Mouse (Mus musculus): Measurements from ENCODE around the gene Mllt1. TPM values are rescaled to one million over a fixed set of nuclear protein-coding genes. Genes with fewer than 3 reads are reported as not detected.

Mllt1 gene
- total and polyA plus RNA-seq, 3 experiments, result 17.1 to 40.4 (median 20.3) TPM

- H3K4me2 ChIP-seq (ENCODE audit: insufficient read depth, low read depth, poor library complexity, severe bottlenecking), result no peak overlapping the region
- H3K9me3 ChIP-seq (replicated peaks; ENCODE audit: low read length), result no peaks in the 10 kb centered on the region
- no peaks in the 10 kb centered on the region for H3K4me1 ChIP-seq (ENCODE audit: control insufficient read depth in 1 of 2, insufficient read depth in 2 of 2)
- TF ChIP-seq CHD1 (IDR thresholded peaks at IDR 0.05; ENCODE audit: low read depth, low read length) (no peak), CTCF (conservative IDR thresholded peaks at IDR 0.05 in 1 of 2, IDR thresholded peaks at IDR 0.05 in 1 of 2; ENCODE audit: low read depth in 2 of 2, low read length in 2 of 2) (no peak), USF2 (conservative IDR thresholded peaks at IDR 0.05; ENCODE audit: low read depth, low read length) (no peak), ZC3H11A (IDR thresholded peaks at IDR 0.05; ENCODE audit: low read depth, low read length) (no peak), PAX5 (IDR thresholded peaks at IDR 0.05; ENCODE audit: low read length) (no peak), GABPA (IDR thresholded peaks at IDR 0.05; ENCODE audit: insufficient replicate concordance, low read depth, low read length) (no peak), POLR2A (IDR thresholded peaks at IDR 0.05; ENCODE audit: low read depth, low read length) (no peak), ZNF384 (IDR thresholded peaks at IDR 0.05; ENCODE audit: low read depth, low read length) (no peak), KAT2A (IDR thresholded peaks at IDR 0.05; ENCODE audit: insufficient replicate concordance, low read length) (no peak)
- DNase-seq (ENCODE audit: extremely low read depth), result no peak
- no peaks in the 10 kb centered on the region for H3K79me2 ChIP-seq (replicated peaks; ENCODE audit: control insufficient read depth, extremely low read depth, insufficient read depth, poor library complexity, severe bottlenecking)
- in situ Hi-C loops (cut with MboI; ENCODE audit: low pct_ligation_motif_present, low pct_unique_long_range_greater_than_20kb, low sequenced_read_pairs), result no loop called here
- H3K27ac ChIP-seq (ENCODE audit: insufficient read depth, low read depth), result no peak overlapping the region; the same call in 1 of the 2 replicates
- no peak overlapping the region for H3K4me3 ChIP-seq (replicated peaks in 1 of 3; ENCODE audit: low read depth in 2 of 3, low read length in 2 of 3, poor library complexity in 1 of 3)
- peaks cover 47% of the 10 kb centered on the region for H3K27me3 ChIP-seq (replicated peaks)
- H3K36me3 ChIP-seq (replicated peaks in 1 of 2; ENCODE audit: control insufficient read depth in 1 of 2, insufficient read depth in 1 of 2, low read length in 1 of 2), result no peaks in the 10 kb centered on the region
- H3K9ac ChIP-seq (ENCODE audit: insufficient read depth, low read depth), result no peak overlapping the region
- dilution Hi-C loops (cut with MboI; ENCODE audit: extremely low pct_ligation_motif_present, extremely low pct_unique_long_range_greater_than_20kb, low sequenced_read_pairs), result no loop called here
Observed at GRCm38 (mm10) chr17:56970081-56970480, 34.9 kb upstream of the Mllt1 start.

- no peak overlapping the region for H3K4me2 ChIP-seq (ENCODE audit: insufficient read depth, low read depth, poor library complexity, severe bottlenecking)
- DNase-seq (ENCODE audit: extremely low read depth), result no peak
- no peak overlapping the region for H3K27ac ChIP-seq (ENCODE audit: insufficient read depth, low read depth)
- H3K27me3 ChIP-seq (replicated peaks), result peaks cover 46% of the 10 kb centered on the region
- no peak overlapping the region for H3K9ac ChIP-seq (ENCODE audit: insufficient read depth, low read depth)
- no peaks in the 10 kb centered on the region for H3K79me2 ChIP-seq (replicated peaks; ENCODE audit: control insufficient read depth, extremely low read depth, insufficient read depth, poor library complexity, severe bottlenecking)
- H3K9me3 ChIP-seq (replicated peaks; ENCODE audit: low read length), result no peaks in the 10 kb centered on the region
- no peaks in the 10 kb centered on the region for H3K36me3 ChIP-seq (replicated peaks in 1 of 2; ENCODE audit: control insufficient read depth in 1 of 2, insufficient read depth in 1 of 2, low read length in 1 of 2)
- dilution Hi-C loops (cut with MboI; ENCODE audit: extremely low pct_ligation_motif_present, extremely low pct_unique_long_range_greater_than_20kb, low sequenced_read_pairs) (no loop called here), in situ Hi-C loops (cut with MboI; ENCODE audit: low pct_ligation_motif_present, low pct_unique_long_range_greater_than_20kb, low sequenced_read_pairs) (no loop called here)
- TF ChIP-seq ZC3H11A (IDR thresholded peaks at IDR 0.05; ENCODE audit: low read depth, low read length) (no peak), POLR2A (IDR thresholded peaks at IDR 0.05; ENCODE audit: low read depth, low read length) (no peak), ZKSCAN1 (IDR thresholded peaks at IDR 0.05; ENCODE audit: borderline replicate concordance, low read depth, low read length) (no peak), MXI1 (IDR thresholded peaks at IDR 0.05; ENCODE audit: low read depth, low read length) (no peak), SMC3 (IDR thresholded peaks at IDR 0.05; ENCODE audit: low read depth, low read length) (no peak), ZMIZ1 (IDR thresholded peaks at IDR 0.05; ENCODE audit: low read depth, low read length) (no peak)
- H3K4me3 ChIP-seq (replicated peaks in 1 of 3; ENCODE audit: low read depth in 2 of 3, low read length in 2 of 3, poor library complexity in 1 of 3), result no peak overlapping the region
- H3K4me1 ChIP-seq (ENCODE audit: control insufficient read depth in 1 of 2, insufficient read depth in 2 of 2), result no peaks in the 10 kb centered on the region
Observed at GRCm38 (mm10) chr17:56969321-56969720, 34.1 kb upstream of the Mllt1 start.

GRCm38 (mm10) chr17:56963646-56964045, 28.4 kb upstream of the Mllt1 start:
- in situ Hi-C loops (cut with MboI; ENCODE audit: low pct_ligation_motif_present, low pct_unique_long_range_greater_than_20kb, low sequenced_read_pairs), result no loop called here
- no peak for TF ChIP-seq PAX5 (IDR thresholded peaks at IDR 0.05; ENCODE audit: low read length)
- no peak for TF ChIP-seq BHLHE40 (IDR thresholded peaks at IDR 0.05; ENCODE audit: low read depth, low read length)
- TF ChIP-seq ZMIZ1 (IDR thresholded peaks at IDR 0.05; ENCODE audit: low read depth, low read length), result no peak
- TF ChIP-seq MYC (IDR thresholded peaks at IDR 0.05; ENCODE audit: low read depth, low read length), result no peak
- TF ChIP-seq ZKSCAN1 (IDR thresholded peaks at IDR 0.05; ENCODE audit: borderline replicate concordance, low read depth, low read length), result no peak
- TF ChIP-seq CHD1 (IDR thresholded peaks at IDR 0.05; ENCODE audit: low read depth, low read length), result no peak
- no peak for TF ChIP-seq ZC3H11A (IDR thresholded peaks at IDR 0.05; ENCODE audit: low read depth, low read length)
- TF ChIP-seq MAZ (IDR thresholded peaks at IDR 0.05; ENCODE audit: low read depth, low read length), result no peak
- no peak for TF ChIP-seq MAFK (IDR thresholded peaks at IDR 0.05; ENCODE audit: insufficient replicate concordance, low read length)

More at GRCm38 (mm10) chr17:56963646-56964045, 28.4 kb upstream of the Mllt1 start:
- H3K79me2 ChIP-seq (replicated peaks; ENCODE audit: control insufficient read depth, extremely low read depth, insufficient read depth, poor library complexity, severe bottlenecking), result no peaks in the 10 kb centered on the region
- H3K36me3 ChIP-seq (replicated peaks in 1 of 2; ENCODE audit: control insufficient read depth in 1 of 2, insufficient read depth in 1 of 2, low read length in 1 of 2), result no peaks in the 10 kb centered on the region
- peaks cover 31% of the 10 kb centered on the region for H3K27me3 ChIP-seq (replicated peaks)
- H3K4me2 ChIP-seq (ENCODE audit: insufficient read depth, low read depth, poor library complexity, severe bottlenecking), result no peak overlapping the region
- H3K9ac ChIP-seq (ENCODE audit: insufficient read depth, low read depth), result no peak overlapping the region
- H3K4me3 ChIP-seq (replicated peaks in 1 of 3; ENCODE audit: low read depth in 2 of 3, low read length in 2 of 3, poor library complexity in 1 of 3), result no peak overlapping the region
- H3K4me1 ChIP-seq (ENCODE audit: control insufficient read depth in 1 of 2, insufficient read depth in 2 of 2), result peaks cover 3% of the 10 kb centered on the region in 2 experiments; a peak in 3 of 4 replicates
- no peak for DNase-seq (ENCODE audit: extremely low read depth)
- dilution Hi-C loops (cut with MboI; ENCODE audit: extremely low pct_ligation_motif_present, extremely low pct_unique_long_range_greater_than_20kb, low sequenced_read_pairs), result no loop called here
- no peak overlapping the region for H3K27ac ChIP-seq (ENCODE audit: insufficient read depth, low read depth)
- peaks cover 4% of the 10 kb centered on the region for H3K9me3 ChIP-seq (replicated peaks; ENCODE audit: low read length)
